Comparison of ENCODE assay signal across 8 mouse cellular contexts in genomic region chr7:16930850-16931249, GRCm38 (mm10). TPM values are rescaled to one million over a fixed set of nuclear protein-coding genes. Genes with fewer than 3 reads are reported as not detected.
DNase-seq lines count a peak whose midpoint lies in the region; ATAC-seq lines count a peak whose summit lies in the region.

No protein-coding gene starts in this region.

- H3K27ac ChIP-seq in liver, embryonic 11.5 days (ENCODE audit: low read depth, low read length) = no peak overlapping the region
- no peak overlapping the region for H3K27ac ChIP-seq in neural tube, embryonic 11.5 days (ENCODE audit: low read depth, low read length)

- WGBS in liver, embryonic 11.5 days = 4% methylated on average over 1 of the region's 1 CpGs
- WGBS in neural tube, embryonic 11.5 days = 7% methylated on average over 1 of the region's 1 CpGs

- H3K36me3 ChIP-seq in liver, embryonic 11.5 days (ENCODE audit: control insufficient read depth, insufficient read depth, low read length) = no peaks in the 10 kb centered on the region
- no peaks in the 10 kb centered on the region for H3K36me3 ChIP-seq in neural tube, embryonic 11.5 days (ENCODE audit: control insufficient read depth, insufficient read depth, low read length)

- H3K4me2 ChIP-seq in liver, embryonic 11.5 days = no peak overlapping the region
- H3K4me2 ChIP-seq in neural tube, embryonic 11.5 days (ENCODE audit: low read depth) = no peak overlapping the region

- H3K4me1 ChIP-seq in liver, embryonic 11.5 days (replicated peaks; ENCODE audit: control insufficient read depth, insufficient read depth, low read length) = no peaks in the 10 kb centered on the region
- no peaks in the 10 kb centered on the region for H3K4me1 ChIP-seq in neural tube, embryonic 11.5 days (ENCODE audit: control insufficient read depth, insufficient read depth, low read length)

- intact Hi-C loops in left cerebral cortex, postnatal 4 days (cut with DNase I) = no loop called here

- H3K9ac ChIP-seq in liver, embryonic 11.5 days (ENCODE audit: low read depth, low read length) = no peak overlapping the region
- H3K9ac ChIP-seq in neural tube, embryonic 11.5 days (ENCODE audit: low read length) = no peak overlapping the region

- no peak overlapping the region for H3K4me3 ChIP-seq in liver, embryonic 11.5 days (ENCODE audit: low read depth, low read length)
- H3K4me3 ChIP-seq in neural tube, embryonic 11.5 days (ENCODE audit: low read depth, low read length) = no peak overlapping the region

- DNase-seq in liver (peak; percentile 69), R1 (ENCODE audit: low read depth, low spot score) (peak; percentile 75)
- DNase-seq in liver, embryonic 11.5 days (ENCODE audit: low spot score) = no peak
- DNase-seq in left cerebral cortex, postnatal 4 days = peak; percentile 78
- DNase-seq in neural tube, embryonic 11.5 days (ENCODE audit: low spot score) = peak; percentile 67
- no peak for DNase-seq in urinary bladder, adult 18-20 months (ENCODE audit: low spot score in 2 of 2)

- H3K9me3 ChIP-seq in liver, embryonic 11.5 days (ENCODE audit: control insufficient read depth, low read length) = no peaks in the 10 kb centered on the region
- H3K9me3 ChIP-seq in neural tube, embryonic 11.5 days (ENCODE audit: control insufficient read depth, low read length) = no peaks in the 10 kb centered on the region

- no peaks in the 10 kb centered on the region for H3K27me3 ChIP-seq in liver, embryonic 11.5 days (replicated peaks; ENCODE audit: control insufficient read depth, insufficient read depth, low read length)
- no peaks in the 10 kb centered on the region for H3K27me3 ChIP-seq in neural tube, embryonic 11.5 days (ENCODE audit: control insufficient read depth, insufficient read depth, low read length)

- no peak for ATAC-seq in liver, embryonic 11.5 days (replicated peaks; ENCODE audit: low FRiP score)
- ATAC-seq in common myeloid progenitor, adult 5-6 weeks (replicated peaks; ENCODE audit: low read depth, poor library complexity, severe bottlenecking) = peak; percentile 74
- peak; percentile 63 to 74; a peak in 3 of 4 replicates for ATAC-seq in hematopoietic stem cell, adult 5-6 weeks (replicated peaks in 1 of 2; ENCODE audit: insufficient read depth in 1 of 2, low FRiP score in 2 of 2, low TSS enrichment in 1 of 2, low read depth in 1 of 2, poor library complexity in 2 of 2, severe bottlenecking in 2 of 2)
- peak; percentile 20; the same call in 1 of the 2 replicates for ATAC-seq in neural tube, embryonic 11.5 days (ENCODE audit: insufficient read depth, low FRiP score, low TSS enrichment)

RNA-seq across cellular contexts. Expression of gene Calm3, which starts 6.9 kb away (rescaled TPM):
- polyA plus RNA-seq in liver, embryonic 11.5 days (2014; fragmentation: Nextera tagmentation; extraction: Ambion mirVana) = 147 and 169 TPM in 2 replicates
- total RNA-seq in common myeloid progenitor, adult 5-6 weeks (2017) = 512 and 545 TPM in 2 replicates
- total RNA-seq in hematopoietic stem cell, adult 5-6 weeks (2017) = 391 and 520 TPM in 2 replicates
- 1,000 to 10,000 TPM; 1,235 to 1,345 TPM for total RNA-seq in left cerebral cortex, postnatal 4 days (2021)
- 257 and 263 TPM in 2 replicates for polyA plus RNA-seq in neural tube, embryonic 11.5 days (2014; fragmentation: Nextera tagmentation; extraction: Ambion mirVana)

RNA-seq across cellular contexts. Expression of gene Pnmal2, which starts 13.6 kb away (rescaled TPM):
- polyA plus RNA-seq in liver, embryonic 11.5 days (2014; fragmentation: Nextera tagmentation; extraction: Ambion mirVana) = 0.58 and 0.80 TPM in 2 replicates
- total RNA-seq in common myeloid progenitor, adult 5-6 weeks (2017) = not detected in 2 replicates
- 0.25 TPM in 1 of 2 replicates, not detected in the other for total RNA-seq in hematopoietic stem cell, adult 5-6 weeks (2017)
- 100 to 1,000 TPM; 169 to 194 TPM for total RNA-seq in left cerebral cortex, postnatal 4 days (2021)
- 9.4 and 10.5 TPM in 2 replicates for polyA plus RNA-seq in neural tube, embryonic 11.5 days (2014; fragmentation: Nextera tagmentation; extraction: Ambion mirVana)

RNA-seq across cellular contexts. Expression of gene Ptgir, which starts 24.6 kb away (rescaled TPM):
- polyA plus RNA-seq in liver, embryonic 11.5 days (2014; fragmentation: Nextera tagmentation; extraction: Ambion mirVana) = 1.2 and 1.3 TPM in 2 replicates
- 0.10 and 0.73 TPM in 2 replicates for total RNA-seq in common myeloid progenitor, adult 5-6 weeks (2017)
- 1.3 and 3.7 TPM in 2 replicates for total RNA-seq in hematopoietic stem cell, adult 5-6 weeks (2017)
- not detected for total RNA-seq in left cerebral cortex, postnatal 4 days (2021)
- 0.41 and 0.76 TPM in 2 replicates for polyA plus RNA-seq in neural tube, embryonic 11.5 days (2014; fragmentation: Nextera tagmentation; extraction: Ambion mirVana)

RNA-seq across cellular contexts. Expression of gene Pnmal1, which starts 28.6 kb away (rescaled TPM):
- 0.18 and 0.52 TPM in 2 replicates for polyA plus RNA-seq in liver, embryonic 11.5 days (2014; fragmentation: Nextera tagmentation; extraction: Ambion mirVana)
- 0.09 TPM in 1 of 2 replicates, not detected in the other for total RNA-seq in common myeloid progenitor, adult 5-6 weeks (2017)
- total RNA-seq in hematopoietic stem cell, adult 5-6 weeks (2017) = not detected in 2 replicates
- total RNA-seq in left cerebral cortex, postnatal 4 days (2021) = 10 to 100 TPM; 56.0 to 57.6 TPM
- polyA plus RNA-seq in neural tube, embryonic 11.5 days (2014; fragmentation: Nextera tagmentation; extraction: Ambion mirVana) = 15.6 and 18.0 TPM in 2 replicates

RNA-seq across cellular contexts. Expression of gene Gng8, which starts 39.3 kb away (rescaled TPM):
- polyA plus RNA-seq in liver, embryonic 11.5 days (2014; fragmentation: Nextera tagmentation; extraction: Ambion mirVana) = 1.8 and 3.3 TPM in 2 replicates
- 3.1 TPM in 1 of 2 replicates, not detected in the other for total RNA-seq in common myeloid progenitor, adult 5-6 weeks (2017)
- 0.25 TPM in 1 of 2 replicates, not detected in the other for total RNA-seq in hematopoietic stem cell, adult 5-6 weeks (2017)
- total RNA-seq in left cerebral cortex, postnatal 4 days (2021) = 1 to 10 TPM; 1.2 to 1.7 TPM
- polyA plus RNA-seq in neural tube, embryonic 11.5 days (2014; fragmentation: Nextera tagmentation; extraction: Ambion mirVana) = 7.0 and 7.2 TPM in 2 replicates

Comparison
In these comparisons a context has a peak if more than half of its experiments do, and no peak if none do; other contexts are left out.
1. DNase-seq: peak in liver (single experiment), R1 (single experiment), left cerebral cortex, postnatal 4 days (single experiment) and neural tube, embryonic 11.5 days (single experiment); none in liver, embryonic 11.5 days (single experiment) and urinary bladder, adult 18-20 months (0 of 2).
2. RNA of gene Pnmal2, which starts 13.6 kb away (total RNA-seq): 169 to 194 TPM in left cerebral cortex, postnatal 4 days; not detected in common myeloid progenitor, adult 5-6 weeks and 0.25 TPM in hematopoietic stem cell, adult 5-6 weeks; every median in the first group is over 100 times any median in the second.